Comparison of ENCODE assay signal across 34 mouse cellular contexts in the genomic region with DNA sequence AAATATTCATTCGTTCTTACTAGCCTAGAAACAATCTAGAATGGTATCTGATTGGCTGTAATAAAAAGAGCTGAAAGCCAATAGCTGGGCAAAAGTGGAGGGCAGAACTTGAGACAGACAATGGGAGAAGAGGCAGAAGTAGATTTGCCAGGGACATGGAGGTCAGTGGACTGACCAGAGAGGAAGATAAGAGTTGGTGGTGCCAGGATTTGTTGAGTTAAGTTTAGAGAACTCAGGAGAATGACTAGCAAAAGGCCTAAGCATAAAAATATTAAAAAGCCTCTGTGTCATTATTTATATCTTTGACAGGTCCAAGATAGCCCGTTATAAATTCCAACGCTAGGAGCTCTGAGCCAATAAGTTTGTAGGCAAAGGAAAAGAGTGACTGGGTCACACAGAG.
"Had no signal": no experiment of that assay in that cellular context is flagged by ENCODE, and none has a peak within 500 bp of the region (broad histone marks: within the 10 kb centered on the region; RNA-seq: fewer than 3 reads in every experiment).

No protein-coding gene starts in this region.

- H3K27ac ChIP-seq: heart, embryonic 10.5 days; heart, embryonic 15.5 days; hindbrain, embryonic 10.5 days; hindbrain, embryonic 12.5 days; hindbrain, embryonic 13.5 days; hindbrain, embryonic 14.5 days; hindbrain, embryonic 15.5 days; hindbrain, postnatal 0 days; intestine, embryonic 15.5 days; kidney, embryonic 15.5 days; kidney, postnatal 0 days; layer of hippocampus, adult 2 months; left cerebral cortex, adult 2 months had no signal

- H3K27me3 ChIP-seq: heart, embryonic 12.5 days; heart, embryonic 13.5 days; heart, embryonic 15.5 days; hindbrain, embryonic 12.5 days; hindbrain, embryonic 13.5 days; hindbrain, embryonic 15.5 days; intestine, embryonic 15.5 days; kidney, embryonic 15.5 days had no signal

- H3K4me1 ChIP-seq: heart, embryonic 10.5 days; hindbrain, embryonic 12.5 days; hindbrain, embryonic 13.5 days; hindbrain, embryonic 15.5 days; intestine, embryonic 15.5 days; kidney, embryonic 15.5 days had no signal

- H3K4me3 ChIP-seq: heart, embryonic 10.5 days; heart, embryonic 12.5 days; heart, embryonic 13.5 days; heart, embryonic 15.5 days; hindbrain, embryonic 10.5 days; hindbrain, embryonic 12.5 days; hindbrain, embryonic 13.5 days; hindbrain, embryonic 15.5 days; intestine, embryonic 15.5 days; kidney, embryonic 15.5 days; layer of hippocampus, adult 2 months; left cerebral cortex, adult 2 months had no signal

- ATAC-seq: hindbrain, embryonic 16.5 days; hindbrain, postnatal 0 days; inflammation-experienced regulatory T-cells, adult 6 months; intestine, embryonic 15.5 days; intestine, embryonic 16.5 days; intestine, postnatal 0 days had no signal

- H3K9me3 ChIP-seq: heart, embryonic 10.5 days; heart, embryonic 12.5 days; heart, embryonic 13.5 days; heart, embryonic 15.5 days; hindbrain, embryonic 10.5 days; hindbrain, embryonic 12.5 days; hindbrain, embryonic 13.5 days; hindbrain, embryonic 15.5 days; intestine, embryonic 15.5 days; kidney, embryonic 15.5 days had no signal

- H3K4me2 ChIP-seq: heart, embryonic 11.5 days; heart, embryonic 12.5 days; heart, embryonic 13.5 days; heart, embryonic 15.5 days; hindbrain, embryonic 12.5 days; hindbrain, embryonic 13.5 days; hindbrain, embryonic 14.5 days; hindbrain, embryonic 15.5 days; intestine, embryonic 15.5 days; kidney, embryonic 15.5 days had no signal

- DNase-seq: heart, postnatal 10 days; heart, postnatal 14 days; heart, postnatal 36 days; heart, postnatal 4 days; kidney, adult 18-20 months; kidney, adult 8-10 months; kidney, adult 9 months; kidney, postnatal 10 days; kidney, postnatal 14 days; kidney, postnatal 25 days; kidney, postnatal 36 days; kidney, postnatal 4 days; layer of hippocampus, adult 9-11 months; layer of hippocampus, postnatal 36 days had no signal

- H3K9ac ChIP-seq: heart, embryonic 12.5 days; heart, embryonic 13.5 days; heart, embryonic 15.5 days; hindbrain, embryonic 12.5 days; hindbrain, embryonic 13.5 days; hindbrain, embryonic 14.5 days; hindbrain, embryonic 15.5 days; intestine, embryonic 15.5 days; kidney, embryonic 15.5 days had no signal
